ENCODE assay signal across 15 mouse cellular contexts in the genomic region with DNA sequence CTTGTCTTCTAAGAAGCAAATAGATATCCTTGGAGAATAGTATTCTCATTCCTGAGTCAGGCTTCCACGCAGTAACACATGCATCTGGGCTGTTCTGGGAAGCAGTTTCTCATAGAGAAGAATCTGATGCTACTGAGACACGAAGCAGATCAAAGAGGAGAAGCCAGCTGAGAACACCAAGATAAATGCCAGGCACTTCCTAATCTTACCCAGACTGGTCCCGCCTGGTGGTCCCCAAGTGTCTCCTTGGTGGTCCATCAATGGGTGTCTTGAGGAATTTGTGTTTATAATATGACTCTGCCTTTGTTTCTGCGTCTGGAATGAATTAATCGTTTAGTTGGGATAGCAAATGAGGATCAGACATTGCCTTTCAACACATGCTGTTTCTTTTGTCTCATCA.
A peak's percentile ranks its signal among the peaks of the same experiment; 100 is the strongest.
DNase-seq lines count a peak whose midpoint lies in the region; ATAC-seq and TF ChIP-seq lines count a peak whose summit lies in the region.
"Had no signal": no experiment of that assay in that cellular context is flagged by ENCODE, and none has a peak within 500 bp of the region (broad histone marks: within the 10 kb centered on the region; RNA-seq: fewer than 3 reads in every experiment).

No protein-coding gene starts in this region.

- ATAC-seq in forebrain, embryonic 13.5 days, result no peak
- ATAC-seq in liver, embryonic 12.5 days, result no peak

- intact Hi-C loops in left cerebral cortex, adult 2 months (cut with DNase I), result loop anchor here (5.0 kb wide), 1 partner anchor 250 kb away; no protein-coding TSS in a partner anchor
- intact Hi-C loops in left cerebral cortex, postnatal 4 days (cut with DNase I), result no loop called here

- H3K27me3 ChIP-seq in forebrain, embryonic 10.5 days (ENCODE audit: poor library complexity, severe bottlenecking), result no peaks in the 10 kb centered on the region
- H3K27me3 ChIP-seq in forebrain, embryonic 13.5 days, result no peaks in the 10 kb centered on the region
- H3K27me3 ChIP-seq in liver, embryonic 12.5 days (replicated peaks), result no peaks in the 10 kb centered on the region
- H3K27me3 ChIP-seq: liver, embryonic 15.5 days had no signal

- WGBS in forebrain, embryonic 10.5 days, result 52% methylated on average over 5 of the region's 5 CpGs
- 45% methylated on average over 5 of the region's 5 CpGs for WGBS in forebrain, embryonic 13.5 days
- WGBS in liver, embryonic 12.5 days (ENCODE audit: insufficient replicate concordance), result 26% methylated on average over 5 of the region's 5 CpGs

- no peak overlapping the region for H3K4me2 ChIP-seq in forebrain, embryonic 13.5 days
- no peak overlapping the region for H3K4me2 ChIP-seq in liver, embryonic 12.5 days
- H3K4me2 ChIP-seq: liver, embryonic 15.5 days had no signal

- peak; percentile 27 for DNase-seq in forebrain, embryonic 10.5 days (ENCODE audit: extremely low spot score, low spot score)
- no peak for DNase-seq in left cerebral cortex, adult 2 months (ENCODE audit: extremely low spot score in 1 of 2, low spot score in 2 of 2)
- no peak for DNase-seq in left cerebral cortex, postnatal 4 days
- DNase-seq in embryo, embryonic 10 days (ENCODE audit: low spot score), result peak; percentile 62
- DNase-seq in cerebellum, postnatal 14 days, result no peak
- DNase-seq: adrenal gland, adult 2 months; cerebellum, adult 9-10 months; heart, adult 18-20 months; heart, postnatal 14 days; thymus, adult 2 months had no signal

- no peak for TF ChIP-seq CTCF in left cerebral cortex, adult 2 months (IDR thresholded peaks at IDR 0.05)
- TF ChIP-seq CTCF in embryonic fibroblast, embryonic 13.5 days (IDR thresholded peaks at IDR 0.05; ENCODE audit: borderline replicate concordance, insufficient read depth, low read length), result no peak

- peaks cover 4% of the 10 kb centered on the region; the same call in 1 of the 2 replicates for H3K4me1 ChIP-seq in forebrain, embryonic 10.5 days
- H3K4me1 ChIP-seq in forebrain, embryonic 13.5 days, result 0 out of 2 replicates have a peak, but pooled peaks cover 3% of the 10 kb centered on the region
- peaks cover 9% of the 10 kb centered on the region; the same call in 1 of the 2 replicates for H3K4me1 ChIP-seq in embryonic fibroblast, embryonic 13.5 days (ENCODE audit: control insufficient read depth, insufficient read depth, low read length)
- no peaks in the 10 kb centered on the region for H3K4me1 ChIP-seq in liver, embryonic 12.5 days
- H3K4me1 ChIP-seq: liver, embryonic 15.5 days had no signal

- no peaks in the 10 kb centered on the region for H3K9me3 ChIP-seq in forebrain, embryonic 10.5 days
- H3K9me3 ChIP-seq in forebrain, embryonic 13.5 days (replicated peaks), result no peaks in the 10 kb centered on the region
- no peaks in the 10 kb centered on the region for H3K9me3 ChIP-seq in liver, embryonic 12.5 days (replicated peaks)
- H3K9me3 ChIP-seq: liver, embryonic 15.5 days had no signal

- H3K9ac ChIP-seq in forebrain, embryonic 13.5 days, result no peak overlapping the region
- no peak overlapping the region for H3K9ac ChIP-seq in liver, embryonic 12.5 days
- H3K9ac ChIP-seq: liver, embryonic 15.5 days had no signal

- H3K4me3 ChIP-seq in forebrain, embryonic 10.5 days, result no peak overlapping the region
- H3K4me3 ChIP-seq in forebrain, embryonic 13.5 days, result no peak overlapping the region
- H3K4me3 ChIP-seq in left cerebral cortex, adult 2 months, result no peak overlapping the region
- no peak overlapping the region for H3K4me3 ChIP-seq in embryonic fibroblast, embryonic 13.5 days (ENCODE audit: insufficient read depth, low read length)
- no peak overlapping the region for H3K4me3 ChIP-seq in liver, embryonic 12.5 days
- H3K4me3 ChIP-seq: liver, embryonic 15.5 days had no signal

- no peaks in the 10 kb centered on the region for H3K36me3 ChIP-seq in forebrain, embryonic 10.5 days (replicated peaks)
- H3K36me3 ChIP-seq in forebrain, embryonic 13.5 days (ENCODE audit: poor library complexity, severe bottlenecking), result no peaks in the 10 kb centered on the region
- no peaks in the 10 kb centered on the region for H3K36me3 ChIP-seq in liver, embryonic 12.5 days
- H3K36me3 ChIP-seq: liver, embryonic 15.5 days had no signal

- TF ChIP-seq POLR2A in embryonic fibroblast, embryonic 13.5 days (IDR thresholded peaks at IDR 0.05; ENCODE audit: low read depth, low read length), result no peak

- H3K27ac ChIP-seq in forebrain, embryonic 10.5 days, result no peak overlapping the region
- H3K27ac ChIP-seq in forebrain, embryonic 13.5 days, result no peak overlapping the region
- peak overlapping the region; percentile 55; the same call in 1 of the 2 replicates for H3K27ac ChIP-seq in left cerebral cortex, adult 2 months
- H3K27ac ChIP-seq in embryonic fibroblast, embryonic 13.5 days (ENCODE audit: insufficient read depth, low read length), result peak overlapping the region; percentile 81
- H3K27ac ChIP-seq in liver, embryonic 12.5 days, result no peak overlapping the region
- H3K27ac ChIP-seq: kidney, postnatal 0 days; liver, embryonic 15.5 days had no signal

Comparison
In these comparisons a context has a peak if more than half of its experiments do, and no peak if none do; other contexts are left out.
1. DNase-seq: peak in forebrain, embryonic 10.5 days (single experiment) and embryo, embryonic 10 days (single experiment); none in left cerebral cortex, adult 2 months (0 of 2), left cerebral cortex, postnatal 4 days (single experiment) and cerebellum, postnatal 14 days (0 of 2).
2. H3K27ac ChIP-seq: peak in left cerebral cortex, adult 2 months (single experiment) and embryonic fibroblast, embryonic 13.5 days (single experiment); none in forebrain, embryonic 10.5 days (single experiment), forebrain, embryonic 13.5 days (single experiment) and liver, embryonic 12.5 days (single experiment).